Mouse (Mus musculus): ENCODE measurements around the gene Ptpre. TPM values are rescaled to one million over a fixed set of nuclear protein-coding genes. Genes with fewer than 3 reads are reported as not detected.

Gene Ptpre
- polyA plus RNA-seq, 1 experiment from 2014 or later = 6.3 TPM

DNA sequence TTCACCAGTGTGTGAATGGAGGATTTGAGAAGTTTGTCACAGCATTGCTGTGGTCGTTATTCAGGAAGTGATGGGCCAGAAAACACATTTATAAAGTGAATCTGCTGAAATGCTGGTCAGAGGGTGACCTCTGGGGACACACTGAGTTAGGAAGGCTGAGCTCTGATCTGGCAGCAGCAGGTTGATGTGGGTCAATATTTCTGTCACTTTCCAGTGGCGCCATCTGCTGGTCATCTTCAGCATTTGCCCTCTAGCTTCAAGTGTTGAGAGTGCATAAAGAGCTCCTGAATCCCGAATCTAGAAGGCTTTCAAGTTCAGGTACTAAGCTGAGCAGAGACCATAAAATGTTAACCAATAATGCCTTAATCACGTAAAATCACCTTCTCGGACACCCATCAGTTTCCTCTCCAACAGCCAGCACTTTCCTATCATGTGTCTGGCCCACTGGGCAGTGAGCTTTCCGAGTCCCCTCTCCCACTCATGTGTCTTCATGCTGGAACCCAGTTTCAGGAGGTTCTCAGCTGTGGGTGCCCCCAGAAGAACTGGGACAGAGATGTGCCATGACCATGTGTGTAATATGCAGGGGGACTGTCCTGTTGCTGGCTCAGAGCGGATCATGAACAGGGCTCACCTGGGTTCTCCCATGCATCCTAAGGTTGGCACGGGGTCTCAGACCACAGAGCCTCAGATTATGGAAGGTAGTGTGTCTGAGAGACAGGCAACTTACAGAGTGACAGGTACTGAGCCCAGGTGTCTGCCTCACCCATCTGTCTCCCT is 94.7 kb downstream of the Ptpre start:
- Histone ChIP-seq H3K4me2 (replicated peaks) (no peak overlapping the region), H3K36me3 (no peaks in the 10 kb centered on the region), H3K9me3 (replicated peaks) (no peaks in the 10 kb centered on the region), H3K9ac (no peak overlapping the region), H3K27ac (replicated peaks) (no peak overlapping the region), H3K4me1 (no peaks in the 10 kb centered on the region), H3K27me3 (no peaks in the 10 kb centered on the region), H3K4me3 (replicated peaks) (no peak overlapping the region)
- no peak for ATAC-seq (ENCODE audit: insufficient number of reproducible peaks, low FRiP score, low TSS enrichment, low read depth)
- 52% methylated on average over 8 of the region's 8 CpGs for WGBS

- H3K4me2 ChIP-seq (replicated peaks) = no peak overlapping the region
- H3K9me3 ChIP-seq (replicated peaks) = no peaks in the 10 kb centered on the region
- no peak for ATAC-seq (ENCODE audit: insufficient number of reproducible peaks, low FRiP score, low TSS enrichment, low read depth)
- H3K4me3 ChIP-seq (replicated peaks) = no peak overlapping the region
- whole genome bisulfite sequencing = 66% methylated on average over 7 of the region's 7 CpGs
- H3K4me1 ChIP-seq = no peaks in the 10 kb centered on the region
- H3K9ac ChIP-seq = no peak overlapping the region
- H3K27me3 ChIP-seq = no peaks in the 10 kb centered on the region
- no peaks in the 10 kb centered on the region for H3K36me3 ChIP-seq
- no peak overlapping the region for H3K27ac ChIP-seq (replicated peaks)
These were observed 95.5 kb downstream of the Ptpre start for GRCm38 (mm10) chr7:135632716-135633258.

GRCm38 (mm10) chr7:135634851-135635624 is 97.8 kb downstream of the Ptpre start:
- Histone ChIP-seq H3K9me3 (replicated peaks) (no peaks in the 10 kb centered on the region), H3K4me2 (replicated peaks) (no peak overlapping the region)
- 74% methylated on average over 16 of the region's 16 CpGs for WGBS

GRCm38 (mm10) chr7:135637406-135637980 is 100.2 kb downstream of the Ptpre start:
- H3K4me1 ChIP-seq = peaks cover 10% of the 10 kb centered on the region; the same call in 1 of the 2 replicates
- 58% methylated on average over 13 of the region's 13 CpGs for WGBS
- no peak overlapping the region for H3K9ac ChIP-seq
- H3K36me3 ChIP-seq = no peaks in the 10 kb centered on the region
- H3K9me3 ChIP-seq (replicated peaks) = no peaks in the 10 kb centered on the region
- H3K4me3 ChIP-seq (replicated peaks) = no peak overlapping the region
- H3K27ac ChIP-seq (replicated peaks) = no peak overlapping the region
- no peaks in the 10 kb centered on the region for H3K27me3 ChIP-seq
- no peak for ATAC-seq (ENCODE audit: insufficient number of reproducible peaks, low FRiP score, low TSS enrichment, low read depth)
- no peak overlapping the region for H3K4me2 ChIP-seq (replicated peaks)

More at GRCm38 (mm10) chr7:135634851-135635624, 97.8 kb downstream of the Ptpre start:
- Histone ChIP-seq H3K4me3 (replicated peaks) (no peak overlapping the region), H3K27ac (replicated peaks) (no peak overlapping the region), H3K9ac (no peak overlapping the region), H3K4me1 (0 out of 2 replicates have a peak, but pooled peaks cover 2% of the 10 kb centered on the region), H3K27me3 (no peaks in the 10 kb centered on the region), H3K36me3 (no peaks in the 10 kb centered on the region)
- no peak for ATAC-seq (ENCODE audit: insufficient number of reproducible peaks, low FRiP score, low TSS enrichment, low read depth)

DNA sequence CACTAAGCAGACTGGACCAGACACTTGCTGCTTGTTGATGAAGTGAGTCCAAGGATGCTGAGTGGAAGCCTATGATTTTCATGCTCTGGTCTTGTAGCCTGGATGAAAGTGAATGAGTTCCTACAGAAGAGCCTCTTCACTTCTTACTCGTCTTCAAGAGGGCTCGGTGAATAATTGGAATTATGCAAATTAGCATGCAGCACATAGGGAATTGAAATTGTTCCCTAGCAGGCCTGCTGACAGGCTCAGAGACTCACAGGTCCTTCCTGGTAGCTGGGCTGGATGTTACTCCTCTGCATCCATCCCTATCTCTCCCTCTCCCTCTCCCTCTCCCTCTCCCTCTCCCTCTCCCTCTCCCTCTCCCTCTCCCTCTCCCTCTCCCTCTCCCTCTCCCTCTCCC is 102.1 kb downstream of the Ptpre start:
- peaks cover 10% of the 10 kb centered on the region; the same call in 1 of the 2 replicates for H3K4me1 ChIP-seq
- no peaks in the 10 kb centered on the region for H3K9me3 ChIP-seq (replicated peaks)
- H3K27ac ChIP-seq (replicated peaks) = no peak overlapping the region
- no peaks in the 10 kb centered on the region for H3K36me3 ChIP-seq
- H3K4me2 ChIP-seq (replicated peaks) = no peak overlapping the region
- H3K9ac ChIP-seq = no peak overlapping the region
- H3K4me3 ChIP-seq (replicated peaks) = no peak overlapping the region
- no peak for ATAC-seq (ENCODE audit: insufficient number of reproducible peaks, low FRiP score, low TSS enrichment, low read depth)
- H3K27me3 ChIP-seq = no peaks in the 10 kb centered on the region
- WGBS = 34% methylated on average over 2 of the region's 2 CpGs

GRCm38 (mm10) chr7:135641698-135642507 is 104.6 kb downstream of the Ptpre start:
- Histone ChIP-seq H3K27ac (replicated peaks) (no peak overlapping the region), H3K9me3 (replicated peaks) (no peaks in the 10 kb centered on the region), H3K4me2 (replicated peaks) (no peak overlapping the region), H3K36me3 (no peaks in the 10 kb centered on the region), H3K4me3 (replicated peaks) (no peak overlapping the region), H3K4me1 (peaks cover 10% of the 10 kb centered on the region; the same call in 1 of the 2 replicates), H3K9ac (no peak overlapping the region), H3K27me3 (no peaks in the 10 kb centered on the region)
- 56% methylated on average over 14 of the region's 14 CpGs for WGBS
- ATAC-seq (ENCODE audit: insufficient number of reproducible peaks, low FRiP score, low TSS enrichment, low read depth) = no peak

GRCm38 (mm10) chr7:135644452-135644851 is 107.2 kb downstream of the Ptpre start:
- no peak overlapping the region for H3K27ac ChIP-seq (replicated peaks)
- no peaks in the 10 kb centered on the region for H3K36me3 ChIP-seq
- no peak for ATAC-seq (ENCODE audit: insufficient number of reproducible peaks, low FRiP score, low TSS enrichment, low read depth)
- no peak overlapping the region for H3K4me2 ChIP-seq (replicated peaks)
- H3K4me3 ChIP-seq (replicated peaks) = no peak overlapping the region
- H3K27me3 ChIP-seq = no peaks in the 10 kb centered on the region
- H3K9ac ChIP-seq = no peak overlapping the region
- peaks cover 8% of the 10 kb centered on the region; the same call in 1 of the 2 replicates for H3K4me1 ChIP-seq
- 0 out of 2 replicates have a peak, but pooled peaks cover 5% of the 10 kb centered on the region for H3K9me3 ChIP-seq (replicated peaks)
- WGBS = 85% methylated on average over 1 of the region's 1 CpGs

GRCm38 (mm10) chr7:135646976-135647375 is 109.7 kb downstream of the Ptpre start:
- no peak for ATAC-seq (ENCODE audit: insufficient number of reproducible peaks, low FRiP score, low TSS enrichment, low read depth)
- Histone ChIP-seq H3K4me3 (replicated peaks) (no peak overlapping the region), H3K27ac (replicated peaks) (no peak overlapping the region), H3K36me3 (no peaks in the 10 kb centered on the region), H3K9ac (no peak overlapping the region), H3K4me2 (replicated peaks) (no peak overlapping the region), H3K4me1 (peaks cover 5% of the 10 kb centered on the region; the same call in 1 of the 2 replicates), H3K9me3 (replicated peaks) (0 out of 2 replicates have a peak, but pooled peaks cover 5% of the 10 kb centered on the region), H3K27me3 (no peaks in the 10 kb centered on the region)
- WGBS = 64% methylated on average over 6 of the region's 6 CpGs

DNA sequence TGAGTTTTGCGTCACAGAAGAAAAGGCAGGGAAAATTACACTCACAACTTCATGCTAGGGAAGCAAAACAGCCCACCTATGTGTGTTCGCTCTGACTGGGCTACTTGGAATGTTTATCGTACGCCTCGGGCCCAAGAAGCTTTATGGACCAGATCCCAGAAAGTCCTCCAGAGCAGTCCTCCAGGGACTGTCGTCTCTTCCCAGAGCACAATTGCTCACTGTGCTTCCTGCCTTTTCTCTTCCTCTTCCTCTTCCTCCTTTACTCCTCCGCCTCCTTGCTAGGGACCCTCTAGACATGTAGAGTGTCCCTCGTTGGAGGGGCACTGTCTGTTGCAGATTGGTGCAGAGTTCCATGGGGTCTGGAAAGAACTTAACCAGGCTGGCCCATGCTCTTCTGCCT is 111.5 kb downstream of the Ptpre start:
- WGBS = 81% methylated on average over 8 of the region's 8 CpGs
- no peaks in the 10 kb centered on the region for H3K36me3 ChIP-seq
- ATAC-seq (ENCODE audit: insufficient number of reproducible peaks, low FRiP score, low TSS enrichment, low read depth) = no peak
- peaks cover 6% of the 10 kb centered on the region; the same call in 1 of the 2 replicates for H3K4me1 ChIP-seq
- no peak overlapping the region for H3K9ac ChIP-seq
- no peak overlapping the region for H3K4me3 ChIP-seq (replicated peaks)
- 0 out of 2 replicates have a peak, but pooled peaks cover 5% of the 10 kb centered on the region for H3K9me3 ChIP-seq (replicated peaks)
- no peak overlapping the region for H3K4me2 ChIP-seq (replicated peaks)
- no peak overlapping the region for H3K27ac ChIP-seq (replicated peaks)
- no peaks in the 10 kb centered on the region for H3K27me3 ChIP-seq

GRCm38 (mm10) chr7:135649306-135649705 is 112.0 kb downstream of the Ptpre start:
- no peak for ATAC-seq (ENCODE audit: insufficient number of reproducible peaks, low FRiP score, low TSS enrichment, low read depth)
- Histone ChIP-seq H3K4me2 (replicated peaks) (no peak overlapping the region), H3K4me3 (replicated peaks) (no peak overlapping the region), H3K27ac (replicated peaks) (no peak overlapping the region), H3K9me3 (replicated peaks) (0 out of 2 replicates have a peak, but pooled peaks cover 5% of the 10 kb centered on the region), H3K9ac (no peak overlapping the region), H3K27me3 (no peaks in the 10 kb centered on the region), H3K36me3 (no peaks in the 10 kb centered on the region), H3K4me1 (peaks cover 6% of the 10 kb centered on the region; the same call in 1 of the 2 replicates)
- WGBS = 88% methylated on average over 1 of the region's 1 CpGs

All from embryonic facial prominence, embryonic 15.5 days (tissue).